ENCODE assay signal across 24 mouse cellular contexts in genomic region chr3:146595440-146595839, GRCm38 (mm10). TPM values are rescaled to one million over a fixed set of nuclear protein-coding genes. Genes with fewer than 3 reads are reported as not detected.
"Had no signal": no experiment of that assay in that cellular context is flagged by ENCODE, and none has a peak within 500 bp of the region (broad histone marks: within the 10 kb centered on the region; RNA-seq: fewer than 3 reads in every experiment).

No protein-coding gene starts in this region.

- H3K9me3 ChIP-seq: midbrain, embryonic 10.5 days; midbrain, embryonic 12.5 days; midbrain, embryonic 15.5 days; neural tube, embryonic 12.5 days; stomach, embryonic 15.5 days had no signal

- ATAC-seq: midbrain, embryonic 15.5 days had no signal

- H3K4me3 ChIP-seq: midbrain, embryonic 10.5 days; midbrain, embryonic 12.5 days; midbrain, embryonic 15.5 days; neural tube, embryonic 12.5 days; stomach, embryonic 15.5 days had no signal

- H3K4me1 ChIP-seq: midbrain, embryonic 10.5 days; midbrain, embryonic 12.5 days; midbrain, embryonic 15.5 days; neural tube, embryonic 12.5 days had no signal

- H3K9ac ChIP-seq: lung, embryonic 14.5 days; midbrain, embryonic 12.5 days; midbrain, embryonic 15.5 days; neural tube, embryonic 12.5 days; stomach, embryonic 15.5 days had no signal

- DNase-seq: lung, adult 18-20 months; lung, embryonic 14.5 days; lung, postnatal 10 days; lung, postnatal 4 days; right cerebral cortex, postnatal 14 days; thymus, adult 2 months; thymus, postnatal 25 days; thymus, postnatal 4 days had no signal

- H3K27ac ChIP-seq: midbrain, embryonic 10.5 days; midbrain, embryonic 12.5 days; midbrain, embryonic 15.5 days; neural tube, embryonic 12.5 days; stomach, embryonic 15.5 days; stomach, postnatal 0 days had no signal

- H3K27me3 ChIP-seq: midbrain, embryonic 12.5 days; midbrain, embryonic 15.5 days; neural tube, embryonic 12.5 days; stomach, embryonic 15.5 days had no signal

- H3K4me2 ChIP-seq: lung, embryonic 14.5 days; midbrain, embryonic 12.5 days; midbrain, embryonic 15.5 days; neural tube, embryonic 12.5 days; stomach, embryonic 15.5 days had no signal

- H3K36me3 ChIP-seq: midbrain, embryonic 10.5 days; midbrain, embryonic 12.5 days; midbrain, embryonic 15.5 days; neural tube, embryonic 12.5 days; stomach, embryonic 15.5 days had no signal

RNA-seq across cellular contexts. Expression of gene Dnase2b, which starts 20.0 kb away (rescaled TPM):
- total RNA-seq: megakaryocyte-erythroid progenitor cell, adult 5-6 weeks; midbrain, postnatal 0 days; neutrophil, adult 5-6 weeks had no signal
- polyA plus RNA-seq: lung, embryonic 14.5 days; lung, embryonic 16.5 days; midbrain, embryonic 10.5 days; midbrain, embryonic 12.5 days; midbrain, embryonic 15.5 days; midbrain, postnatal 0 days; neural tube, embryonic 12.5 days; neural tube, embryonic 14.5 days; spleen, adult 2 months; stomach, postnatal 0 days; testis, adult 2 months; thymus, adult 2 months; urinary bladder, adult 2 months had no signal

RNA-seq across cellular contexts. Expression of gene Uox, which starts 25.2 kb away (rescaled TPM):
- total RNA-seq: megakaryocyte, adult 5-6 weeks; megakaryocyte-erythroid progenitor cell, adult 5-6 weeks; midbrain, postnatal 0 days; monocyte, adult 5-6 weeks; neutrophil, adult 5-6 weeks had no signal
- polyA plus RNA-seq: lung, embryonic 14.5 days; midbrain, embryonic 10.5 days; midbrain, embryonic 12.5 days; midbrain, embryonic 15.5 days; neural tube, embryonic 12.5 days; neural tube, embryonic 14.5 days; spleen, adult 2 months; urinary bladder, adult 2 months had no signal

RNA-seq across cellular contexts. Expression of gene 4930503B20Rik, which starts 55.7 kb away (rescaled TPM):
- total RNA-seq: megakaryocyte-erythroid progenitor cell, adult 5-6 weeks; midbrain, postnatal 0 days had no signal
- polyA plus RNA-seq: lung, embryonic 14.5 days; lung, embryonic 16.5 days; midbrain, embryonic 10.5 days; midbrain, embryonic 12.5 days; midbrain, embryonic 15.5 days; midbrain, postnatal 0 days; neural tube, embryonic 12.5 days; neural tube, embryonic 14.5 days; spleen, adult 2 months; stomach, embryonic 15.5 days; stomach, postnatal 0 days had no signal
